Mouse (Mus musculus) olfactory bulb, adult 2 months (tissue): ENCODE measurements around the gene Synpo2l.

Source experiments
- CTCF ChIP-seq: fragments of 200-500 bp; IDR thresholded peaks from 2 replicates; pipeline ENCODE4 v1.5.1; 2012; ENCODE audit warnings: low read depth, mild to moderate bottlenecking, low read length, moderate library complexity; ENCODE audit not compliant: insufficient read depth
- POLR2A ChIP-seq: fragments of 200-500 bp; IDR thresholded peaks from 2 replicates; pipeline ENCODE4 v1.6.1; 2012; ENCODE audit warnings: mild to moderate bottlenecking, low read depth, low read length, moderate library complexity; ENCODE audit not compliant: insufficient read depth

DNA sequence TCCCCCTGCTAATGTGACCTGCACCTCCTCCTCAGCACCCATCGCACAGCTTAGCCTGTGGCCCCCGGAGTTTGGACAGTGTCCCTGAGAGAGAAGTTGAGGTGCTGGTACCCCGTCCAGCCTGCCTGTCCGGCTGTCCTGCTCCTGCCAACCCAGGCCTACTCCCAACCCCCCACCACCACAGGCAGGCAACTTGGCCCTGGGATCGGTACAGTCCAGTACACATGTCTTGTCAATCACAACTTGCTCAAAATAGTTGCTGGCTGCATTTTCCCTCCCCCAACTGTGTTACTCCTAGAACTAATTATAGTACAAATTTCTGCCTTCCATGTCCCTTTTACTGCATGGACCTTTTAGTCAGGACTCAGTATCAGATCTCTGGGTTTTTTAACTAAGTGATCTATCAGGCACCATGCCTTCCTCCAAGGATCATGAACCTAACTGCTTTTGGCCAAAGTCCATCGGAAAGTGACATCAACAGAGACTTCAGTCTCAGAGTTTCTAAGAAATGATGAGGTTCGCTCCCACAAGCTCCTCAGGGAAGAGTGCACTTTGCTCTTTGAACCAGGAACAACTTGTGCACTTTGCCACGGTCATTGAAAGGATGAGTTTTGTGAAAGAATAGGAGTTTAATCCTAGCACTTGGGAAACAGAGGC is at the start of gene Synpo2l:
- no peak for TF ChIP-seq CTCF
- TF ChIP-seq POLR2A, result no peak
